In genomic region chr5:128964353-128964752, GRCm38 (mm10) we compare ENCODE assay signal across 35 mouse cellular contexts. TPM values are rescaled to one million over a fixed set of nuclear protein-coding genes. Genes with fewer than 3 reads are reported as not detected.
DNase-seq lines count a peak whose midpoint lies in the region; ATAC-seq and TF ChIP-seq lines count a peak whose summit lies in the region.
"Had no signal": no experiment of that assay in that cellular context is flagged by ENCODE, and none has a peak within 500 bp of the region (broad histone marks: within the 10 kb centered on the region; RNA-seq: fewer than 3 reads in every experiment).

No protein-coding gene starts in this region.

- no peaks in the 10 kb centered on the region for H3K4me1 ChIP-seq in intestine, postnatal 0 days (replicated peaks; ENCODE audit: control insufficient read depth, insufficient read depth, low read length)
- H3K4me1 ChIP-seq in intestine, embryonic 15.5 days (replicated peaks) = no peaks in the 10 kb centered on the region
- no peaks in the 10 kb centered on the region for H3K4me1 ChIP-seq in ES-Bruce4 (ENCODE audit: control insufficient read depth, insufficient read depth, low read length)
- no peaks in the 10 kb centered on the region for H3K4me1 ChIP-seq in forebrain, postnatal 0 days (ENCODE audit: insufficient read depth)
- H3K4me1 ChIP-seq: embryonic facial prominence, embryonic 13.5 days; heart, embryonic 10.5 days; heart, embryonic 15.5 days; kidney, embryonic 15.5 days; limb, embryonic 10.5 days; limb, embryonic 15.5 days; liver, embryonic 15.5 days had no signal

- TF ChIP-seq CTCF in intestine, postnatal 0 days (IDR thresholded peaks at IDR 0.05; ENCODE audit: low read depth) = peak; percentile 22; the same call in 1 of the 2 replicates
- TF ChIP-seq CTCF in ES-Bruce4 (IDR thresholded peaks at IDR 0.05; ENCODE audit: low read depth, low read length) = peak; percentile 81
- no peak for TF ChIP-seq CTCF in forebrain, postnatal 0 days (IDR thresholded peaks at IDR 0.05; ENCODE audit: low read depth)

- H3K27ac ChIP-seq in intestine, postnatal 0 days (ENCODE audit: low read depth, low read length) = no peak overlapping the region
- H3K27ac ChIP-seq in intestine, embryonic 15.5 days = no peak overlapping the region
- H3K27ac ChIP-seq in ES-Bruce4 (ENCODE audit: insufficient read depth, low read length) = no peak overlapping the region
- no peak overlapping the region for H3K27ac ChIP-seq in forebrain, postnatal 0 days (ENCODE audit: low read depth, low read length)
- H3K27ac ChIP-seq: embryonic facial prominence, embryonic 13.5 days; heart, embryonic 10.5 days; heart, embryonic 15.5 days; kidney, embryonic 15.5 days; limb, embryonic 10.5 days; limb, embryonic 15.5 days; liver, embryonic 15.5 days had no signal

- H3K9ac ChIP-seq in intestine, postnatal 0 days (ENCODE audit: low read depth, low read length) = no peak overlapping the region
- H3K9ac ChIP-seq in intestine, embryonic 15.5 days = no peak overlapping the region
- no peak overlapping the region for H3K9ac ChIP-seq in ES-Bruce4 (ENCODE audit: low read depth, poor library complexity, severe bottlenecking)
- H3K9ac ChIP-seq in forebrain, postnatal 0 days = no peak overlapping the region
- H3K9ac ChIP-seq: embryonic facial prominence, embryonic 13.5 days; heart, embryonic 15.5 days; kidney, embryonic 15.5 days; limb, embryonic 15.5 days; liver, embryonic 15.5 days; lung, embryonic 14.5 days had no signal

- H3K27me3 ChIP-seq in intestine, postnatal 0 days (replicated peaks; ENCODE audit: control insufficient read depth, insufficient read depth, low read length) = no peaks in the 10 kb centered on the region
- H3K27me3 ChIP-seq in intestine, embryonic 15.5 days (replicated peaks) = no peaks in the 10 kb centered on the region
- no peaks in the 10 kb centered on the region for H3K27me3 ChIP-seq in ES-Bruce4 (ENCODE audit: control insufficient read depth, insufficient read depth, low read length, poor library complexity, severe bottlenecking)
- no peaks in the 10 kb centered on the region for H3K27me3 ChIP-seq in forebrain, postnatal 0 days (ENCODE audit: insufficient read depth, low read length)
- H3K27me3 ChIP-seq: embryonic facial prominence, embryonic 13.5 days; heart, embryonic 15.5 days; kidney, embryonic 15.5 days; limb, embryonic 15.5 days; liver, embryonic 15.5 days; Patski had no signal

- H3K4me3 ChIP-seq in intestine, postnatal 0 days (ENCODE audit: low read depth, low read length) = no peak overlapping the region
- no peak overlapping the region for H3K4me3 ChIP-seq in intestine, embryonic 15.5 days (replicated peaks)
- no peak overlapping the region for H3K4me3 ChIP-seq in ES-Bruce4 (ENCODE audit: low read depth, low read length)
- H3K4me3 ChIP-seq in forebrain, postnatal 0 days (ENCODE audit: low read depth, low read length) = no peak overlapping the region
- H3K4me3 ChIP-seq: embryonic facial prominence, embryonic 13.5 days; erythroblast, embryonic 14.5 days; heart, embryonic 10.5 days; heart, embryonic 15.5 days; kidney, embryonic 15.5 days; limb, embryonic 10.5 days; limb, embryonic 15.5 days; liver, embryonic 15.5 days had no signal

- DNase-seq in A20 (ENCODE audit: low read depth, low spot score) = peak; percentile 35
- peak; percentile 52 for DNase-seq in brain, adult 2 months (ENCODE audit: low read depth, low spot score)
- no peak for DNase-seq in adrenal gland, adult (ENCODE audit: inconsistent age in 2 of 2, low spot score in 1 of 2)
- DNase-seq in forebrain, postnatal 0 days = no peak
- DNase-seq: adrenal gland, postnatal 10 days; B cell, adult 2 months; cerebellum, adult 18-20 months; cerebellum, postnatal 14 days; gastrocnemius, postnatal 25 days; heart, adult 11 months; kidney, adult 11 months; kidney, postnatal 25 days; lung, embryonic 14.5 days; lung, postnatal 14 days; midbrain, embryonic 14.5 days; retina, postnatal 1 day; right cerebral cortex, postnatal 14 days; thymus, adult 18-20 months; thymus, postnatal 25 days had no signal

- ATAC-seq in intestine, postnatal 0 days = no peak
- no peak for ATAC-seq in intestine, embryonic 15.5 days
- ATAC-seq in forebrain, postnatal 0 days = no peak
- ATAC-seq: activated CD4-positive, CD25-positive, alpha-beta regulatory T cell, adult 4 months; forebrain, embryonic 16.5 days; Patski had no signal

- no peak for TF ChIP-seq POLR2A in ES-Bruce4 (IDR thresholded peaks at IDR 0.05; ENCODE audit: insufficient read depth, low read length)

- WGBS in intestine, postnatal 0 days = 56% methylated on average over 4 of the region's 4 CpGs
- 52% methylated on average over 4 of the region's 4 CpGs for whole genome bisulfite sequencing in intestine, embryonic 15.5 days
- WGBS in forebrain, postnatal 0 days = 45% methylated on average over 4 of the region's 4 CpGs

- H3K4me2 ChIP-seq in intestine, postnatal 0 days (replicated peaks; ENCODE audit: low read depth) = no peak overlapping the region
- no peak overlapping the region for H3K4me2 ChIP-seq in intestine, embryonic 15.5 days (replicated peaks)
- no peak overlapping the region for H3K4me2 ChIP-seq in forebrain, postnatal 0 days (ENCODE audit: low read depth)
- H3K4me2 ChIP-seq: embryonic facial prominence, embryonic 13.5 days; heart, embryonic 15.5 days; kidney, embryonic 15.5 days; limb, embryonic 15.5 days; liver, embryonic 15.5 days; lung, embryonic 14.5 days had no signal

- no peaks in the 10 kb centered on the region for H3K36me3 ChIP-seq in intestine, postnatal 0 days (ENCODE audit: control insufficient read depth, insufficient read depth)
- H3K36me3 ChIP-seq in intestine, embryonic 15.5 days = no peaks in the 10 kb centered on the region
- H3K36me3 ChIP-seq in ES-Bruce4 (ENCODE audit: control insufficient read depth, insufficient read depth, low read length, poor library complexity, severe bottlenecking) = no peaks in the 10 kb centered on the region
- H3K36me3 ChIP-seq in forebrain, postnatal 0 days (ENCODE audit: insufficient read depth) = no peaks in the 10 kb centered on the region
- H3K36me3 ChIP-seq: embryonic facial prominence, embryonic 13.5 days; heart, embryonic 10.5 days; heart, embryonic 15.5 days; kidney, embryonic 15.5 days; limb, embryonic 10.5 days; limb, embryonic 15.5 days; liver, embryonic 15.5 days had no signal

- no peak for TF ChIP-seq EP300 in ES-Bruce4 (IDR thresholded peaks at IDR 0.05; ENCODE audit: insufficient read depth, low read depth, low read length)

- peaks cover 3% of the 10 kb centered on the region; the same call in 1 of the 2 replicates for H3K9me3 ChIP-seq in intestine, postnatal 0 days (ENCODE audit: control insufficient read depth)
- H3K9me3 ChIP-seq in intestine, embryonic 15.5 days = no peaks in the 10 kb centered on the region
- H3K9me3 ChIP-seq in ES-Bruce4 (replicated peaks; ENCODE audit: control insufficient read depth, insufficient read depth, low read length, poor library complexity, severe bottlenecking) = peaks cover 7% of the 10 kb centered on the region
- H3K9me3 ChIP-seq in forebrain, postnatal 0 days (ENCODE audit: low read length) = 0 out of 2 replicates have a peak, but pooled peaks cover 7% of the 10 kb centered on the region
- H3K9me3 ChIP-seq: limb, embryonic 15.5 days had no signal

RNA-seq across cellular contexts. Expression of gene Rimbp2, which starts 11.1 kb away (rescaled TPM):
- 0.13 and 0.34 TPM in 2 replicates for polyA plus RNA-seq in intestine, postnatal 0 days (2015; fragmentation: Nextera tagmentation; extraction: Ambion mirVana)
- 0.98 and 1.5 TPM in 2 replicates for polyA plus RNA-seq in intestine, embryonic 15.5 days (2015; fragmentation: Nextera tagmentation; extraction: Ambion mirVana)
- polyA plus RNA-seq in ES-Bruce4 (2011; ENCODE audit: insufficient read depth, insufficient read length, low read depth, missing spikeins) = 0.33 and 0.40 TPM in 2 replicates
- total RNA-seq in forebrain, postnatal 0 days (2014; rRNA removed) = 18.8 and 25.6 TPM in 2 replicates
- 3.9 and 4.6 TPM in 2 replicates for polyA plus RNA-seq in forebrain, postnatal 0 days (2015; fragmentation: Nextera tagmentation; extraction: Ambion mirVana)
- total RNA-seq: gastrocnemius, postnatal 25 days; MEL; monocyte, adult 5-6 weeks had no signal
- polyA plus RNA-seq: activated CD4-positive, CD25-positive, alpha-beta regulatory T cell, adult 4 months; erythroblast, embryonic 14.5 days; liver, embryonic 15.5 days; lung, embryonic 14.5 days; Patski had no signal

RNA-seq across cellular contexts. Expression of gene Stx2, which starts 44.0 kb away (rescaled TPM):
- 8.7 and 12.3 TPM in 2 replicates for polyA plus RNA-seq in intestine, postnatal 0 days (2015; fragmentation: Nextera tagmentation; extraction: Ambion mirVana)
- 21.1 and 24.1 TPM in 2 replicates for polyA plus RNA-seq in intestine, embryonic 15.5 days (2015; fragmentation: Nextera tagmentation; extraction: Ambion mirVana)
- polyA plus RNA-seq in ES-Bruce4 (2011; ENCODE audit: insufficient read depth, insufficient read length, low read depth, missing spikeins) = 19.8 and 25.9 TPM in 2 replicates
- 17.4 and 18.5 TPM in 2 replicates for total RNA-seq in forebrain, postnatal 0 days (2014; rRNA removed)
- polyA plus RNA-seq in forebrain, postnatal 0 days (2015; fragmentation: Nextera tagmentation; extraction: Ambion mirVana) = 9.4 and 12.5 TPM in 2 replicates

RNA-seq across cellular contexts. Expression of gene Ran, which starts 55.5 kb away (rescaled TPM):
- 191 and 196 TPM in 2 replicates for polyA plus RNA-seq in intestine, postnatal 0 days (2015; fragmentation: Nextera tagmentation; extraction: Ambion mirVana)
- polyA plus RNA-seq in intestine, embryonic 15.5 days (2015; fragmentation: Nextera tagmentation; extraction: Ambion mirVana) = 527 and 602 TPM in 2 replicates
- polyA plus RNA-seq in ES-Bruce4 (2011; ENCODE audit: insufficient read depth, insufficient read length, low read depth, missing spikeins) = 669 and 685 TPM in 2 replicates
- total RNA-seq in forebrain, postnatal 0 days (2014; rRNA removed) = 258 and 312 TPM in 2 replicates
- 330 and 336 TPM in 2 replicates for polyA plus RNA-seq in forebrain, postnatal 0 days (2015; fragmentation: Nextera tagmentation; extraction: Ambion mirVana)

Comparison
In these comparisons a context has a peak if more than half of its experiments do, and no peak if none do; other contexts are left out.
1. DNase-seq: peak in A20 (single experiment) and brain, adult 2 months (single experiment); none in adrenal gland, adult (0 of 2) and forebrain, postnatal 0 days (single experiment).